Mouse (Mus musculus) hindbrain, embryonic 12.5 days (tissue): ENCODE measurements around the gene Cel. TPM values are rescaled to one million over a fixed set of nuclear protein-coding genes. Genes with fewer than 3 reads are reported as not detected.
"Not testable (repeated sequence)": the region's sequence is repeated elsewhere in the genome, so short reads cannot be mapped to it uniquely, and the experiment has no call there.

Source experiments
- ATAC-seq: fragments of 200-750 bp; cut with Nextera tagmentation; 2 replicates; pipeline ENCODE4 v1.8.0; 2017; ENCODE audit warnings: moderate TSS enrichment; ENCODE audit not compliant: low FRiP score
- H3K27ac ChIP-seq: fragments of 300-500 bp; sonication (generic); 2 replicates; pipeline ENCODE4 v1.5.1; 2016; ENCODE audit warnings: mild to moderate bottlenecking
- H3K27me3 ChIP-seq: fragments of 300-500 bp; sonication (generic); 2 replicates; pipeline ENCODE4 v1.6.1; 2016; ENCODE audit warnings: mild to moderate bottlenecking
- H3K36me3 ChIP-seq: fragments of 300-500 bp; sonication (generic); 2 replicates; pipeline ENCODE4 v1.6.1; 2016; ENCODE audit warnings: mild to moderate bottlenecking
- H3K4me1 ChIP-seq: fragments of 300-500 bp; sonication (generic); 2 replicates; pipeline ENCODE4 v1.6.1; 2016
- H3K4me2 ChIP-seq: fragments of 300-500 bp; sonication (generic); replicated peaks from 2 replicates; pipeline ENCODE4 v1.6.1; 2016; ENCODE audit warnings: mild to moderate bottlenecking
- H3K4me3 ChIP-seq: fragments of 300-500 bp; sonication (generic); 2 replicates; pipeline ENCODE4 v1.5.1; 2016; ENCODE audit warnings: mild to moderate bottlenecking
- H3K9ac ChIP-seq: fragments of 300-500 bp; sonication (generic); 2 replicates; pipeline ENCODE4 v1.6.1; 2016; ENCODE audit warnings: mild to moderate bottlenecking, moderate library complexity
- H3K9me3 ChIP-seq: fragments of 300-500 bp; sonication (generic); replicated peaks from 2 replicates; pipeline ENCODE4 v1.6.1; 2016; ENCODE audit warnings: mild to moderate bottlenecking
- WGBS: fragments of 180-500 bp; shearing (Covaris S2); methylation state at CpG from one replicate; pipeline ENCODE4 v1.1.7; 2016; 5-methylcytosine and 5-hydroxymethylcytosine counted together
- polyA plus RNA-seq: library from polyadenylated mRNA; unstranded; fragments of >200 nt; fragmentation: Nextera tagmentation; extraction: Ambion mirVana; gene quantifications from 2 replicates; pipeline ENCODE4 v1.2.1, GENCODE M21; 2016

The Cel gene
- polyA plus RNA-seq, 1 experiment from 2014 or later: not detected

DNA sequence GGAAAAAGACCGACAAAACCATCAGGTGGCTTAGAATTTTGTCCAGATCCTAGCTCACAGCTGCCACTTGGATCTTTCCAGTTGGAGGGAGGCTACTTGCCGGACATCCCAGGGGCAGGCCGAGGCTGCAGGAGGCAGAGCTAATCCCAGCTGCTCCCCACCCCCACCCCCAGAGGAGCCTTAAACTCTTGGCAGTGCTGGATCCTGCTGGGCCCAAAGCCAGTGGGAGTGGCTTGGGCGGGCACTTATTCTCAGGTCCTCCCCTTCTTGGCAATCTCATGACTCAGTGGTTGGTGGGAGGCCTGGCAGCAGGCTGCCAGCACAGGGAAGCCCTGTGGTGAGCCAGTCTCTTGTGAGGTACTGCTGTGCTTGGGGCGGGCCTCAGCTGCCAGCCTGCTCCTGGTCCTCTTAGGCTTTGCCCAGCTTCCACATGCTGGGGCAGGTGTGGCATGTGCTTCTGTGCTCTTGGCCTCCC is 39.5 kb downstream of the Cel start:
- H3K36me3 ChIP-seq: no peaks in the 10 kb centered on the region
- WGBS: 11% methylated on average over 5 of the region's 5 CpGs
- H3K9ac ChIP-seq: no peak overlapping the region
- peak overlapping the region; percentile 92 for H3K27ac ChIP-seq
- H3K9me3 ChIP-seq: no peaks in the 10 kb centered on the region
- H3K4me1 ChIP-seq: peaks cover 76% of the 10 kb centered on the region
- no peak overlapping the region for H3K4me3 ChIP-seq
- H3K4me2 ChIP-seq: no peak overlapping the region
- no peaks in the 10 kb centered on the region for H3K27me3 ChIP-seq
- ATAC-seq: peak; percentile 74

GRCm38 (mm10) chr2:28522166-28522565 is 41.0 kb downstream of the Cel start:
- Histone ChIP-seq H3K4me1 (peaks cover 78% of the 10 kb centered on the region), H3K4me3 (no peak overlapping the region), H3K27me3 (no peaks in the 10 kb centered on the region), H3K4me2 (no peak overlapping the region), H3K9ac (no peak overlapping the region), H3K36me3 (peaks cover 4% of the 10 kb centered on the region; the same call in 1 of the 2 replicates), H3K27ac (no peak overlapping the region), H3K9me3 (no peaks in the 10 kb centered on the region)
- WGBS: 88% methylated on average over 4 of the region's 4 CpGs
- ATAC-seq: no peak

DNA sequence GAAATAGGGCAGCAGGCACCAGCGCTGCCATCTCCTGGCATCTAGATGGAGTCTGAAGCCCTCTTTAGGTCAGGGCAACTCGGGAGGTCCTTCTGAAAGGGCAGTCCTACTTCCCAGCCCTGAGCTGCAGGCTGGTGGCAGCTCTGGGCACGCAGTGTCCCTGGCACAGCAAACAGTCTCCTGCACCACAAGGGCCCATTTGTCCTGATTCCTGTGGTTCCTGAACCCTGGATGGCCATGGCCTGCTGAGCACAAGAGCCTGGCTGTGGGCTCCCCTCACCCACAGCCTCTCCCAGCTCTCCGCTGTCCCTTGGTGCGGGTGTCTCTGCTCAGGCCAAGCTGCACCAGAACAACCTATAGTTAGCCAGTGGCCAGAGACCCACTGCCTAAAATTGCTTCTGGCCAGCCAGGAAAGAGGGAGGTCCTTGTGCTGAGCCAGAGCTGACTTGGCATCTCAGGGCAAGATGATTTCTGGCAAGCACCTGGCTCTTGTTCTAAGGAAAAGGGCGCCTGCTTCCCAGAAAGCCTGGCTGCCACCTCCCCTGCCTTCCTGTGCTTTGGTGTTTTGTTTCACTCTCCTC is 41.5 kb downstream of the Cel start:
- H3K4me1 ChIP-seq: peaks cover 80% of the 10 kb centered on the region
- 84% methylated on average over 6 of the region's 6 CpGs for WGBS
- H3K9ac ChIP-seq: no peak overlapping the region

GRCm38 (mm10) chr2:28520581-28520980 is 42.6 kb downstream of the Cel start:
- H3K4me1 ChIP-seq: peaks cover 80% of the 10 kb centered on the region
- H3K9me3 ChIP-seq: no peaks in the 10 kb centered on the region
- H3K36me3 ChIP-seq: peaks cover 5% of the 10 kb centered on the region
- no peak overlapping the region for H3K27ac ChIP-seq
- 70% methylated on average over 5 of the region's 5 CpGs for WGBS
- no peak overlapping the region for H3K4me3 ChIP-seq
- H3K4me2 ChIP-seq: no peak overlapping the region
- H3K27me3 ChIP-seq: no peaks in the 10 kb centered on the region
- no peak for ATAC-seq
- no peak overlapping the region for H3K9ac ChIP-seq

More for the DNA sequence above, 41.5 kb downstream of the Cel start:
- Histone ChIP-seq H3K4me2 (no peak overlapping the region), H3K36me3 (peaks cover 5% of the 10 kb centered on the region), H3K4me3 (no peak overlapping the region), H3K9me3 (no peaks in the 10 kb centered on the region), H3K27me3 (no peaks in the 10 kb centered on the region), H3K27ac (no peak overlapping the region)
- no peak for ATAC-seq

DNA sequence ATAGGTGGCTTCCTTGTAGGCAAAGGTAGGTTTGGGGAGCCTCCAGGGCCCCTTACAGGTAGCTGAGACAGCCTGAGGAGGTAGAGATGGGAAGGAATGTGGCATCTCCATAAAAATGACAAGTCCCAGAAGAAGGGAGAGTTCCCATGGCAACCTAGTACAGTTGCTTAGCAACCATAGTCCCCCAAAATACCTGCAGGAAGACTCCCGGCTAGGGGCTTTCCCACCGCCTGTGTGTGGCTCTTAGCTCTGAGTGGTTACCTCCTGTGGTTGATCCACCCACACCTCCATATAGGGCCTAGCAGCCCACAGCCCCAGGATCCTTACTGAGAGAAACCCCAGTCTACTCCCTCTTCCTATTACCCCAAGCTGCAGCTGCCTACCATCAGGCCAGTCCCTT is 45.0 kb downstream of the Cel start:
- H3K4me1 ChIP-seq: peaks cover 72% of the 10 kb centered on the region
- peak overlapping the region; percentile 13; the same call in 1 of the 2 replicates for H3K9ac ChIP-seq
- WGBS: 22% methylated on average over 2 of the region's 2 CpGs
- no peak overlapping the region for H3K4me3 ChIP-seq
- ATAC-seq: no peak
- peak overlapping the region; percentile 25 for H3K27ac ChIP-seq
- no peaks in the 10 kb centered on the region for H3K27me3 ChIP-seq
- peak overlapping the region; percentile 8; the same call in 1 of the 2 replicates for H3K4me2 ChIP-seq
- no peaks in the 10 kb centered on the region for H3K9me3 ChIP-seq
- peaks cover 5% of the 10 kb centered on the region for H3K36me3 ChIP-seq

DNA sequence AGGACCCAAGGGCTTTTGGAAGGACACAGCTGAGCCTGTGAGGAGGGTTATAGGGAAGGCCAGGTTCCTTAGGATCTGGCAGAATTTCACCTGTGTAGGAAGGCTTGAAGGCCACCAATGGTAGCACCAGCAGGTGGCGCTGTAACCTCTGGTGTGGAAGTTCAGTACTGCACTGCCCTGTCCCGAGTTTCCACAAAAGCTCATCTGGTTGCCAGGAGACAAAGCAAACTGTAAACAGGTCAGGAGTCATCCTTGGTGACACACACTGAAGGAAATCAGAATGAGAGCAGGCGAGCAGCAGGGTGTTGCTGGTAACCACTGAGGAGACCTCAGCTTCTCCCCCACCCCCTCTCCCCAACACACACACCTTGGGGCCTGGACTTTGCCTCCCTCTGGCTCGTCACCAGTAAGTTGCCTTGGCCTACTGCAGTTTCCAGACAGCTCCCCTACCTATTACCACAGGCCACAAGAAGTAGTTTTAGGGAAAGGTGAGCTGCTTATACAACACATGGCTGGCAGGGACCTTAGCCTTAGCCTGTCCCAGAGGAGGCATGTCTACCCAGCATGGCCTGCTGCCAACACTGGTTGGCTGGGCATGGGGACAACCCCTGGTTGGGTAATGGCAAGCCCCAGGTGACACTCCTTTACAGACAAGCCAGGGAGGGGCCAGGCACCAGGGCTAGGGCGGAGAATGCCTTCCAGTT is 45.8 kb downstream of the Cel start:
- Histone ChIP-seq H3K4me3 (no peak overlapping the region), H3K27ac (no peak overlapping the region), H3K9ac (no peak overlapping the region), H3K27me3 (no peaks in the 10 kb centered on the region), H3K4me2 (no peak overlapping the region), H3K9me3 (no peaks in the 10 kb centered on the region), H3K4me1 (peaks cover 70% of the 10 kb centered on the region), H3K36me3 (peaks cover 5% of the 10 kb centered on the region)
- 41% methylated on average over 5 of the region's 5 CpGs for WGBS
- no peak for ATAC-seq

DNA sequence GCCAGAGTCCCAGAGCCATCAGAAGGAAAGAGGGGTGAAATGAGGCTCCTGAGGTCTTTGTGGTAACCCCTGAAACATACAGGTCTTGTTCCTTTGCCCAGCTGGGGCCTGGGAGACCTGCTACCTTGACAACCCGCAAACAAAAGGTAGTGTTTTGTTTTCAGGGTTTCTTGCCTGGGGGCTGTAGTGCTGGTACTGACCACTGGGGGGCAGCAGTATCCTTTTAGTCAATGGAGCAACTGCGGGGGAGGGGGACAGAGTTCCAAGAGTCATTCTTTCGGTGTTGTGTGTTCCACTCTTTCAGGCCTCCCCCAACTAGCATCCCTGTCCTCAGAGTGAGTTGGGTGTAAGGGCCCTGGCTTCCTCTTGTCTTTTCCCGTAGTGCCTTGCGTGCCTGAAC is 48.7 kb downstream of the Cel start:
- Histone ChIP-seq H3K36me3 (peaks cover 5% of the 10 kb centered on the region), H3K4me3 (peak overlapping the region; percentile 85), H3K9ac (peak overlapping the region; percentile 95), H3K4me2 (peak overlapping the region; percentile 79), H3K9me3 (no peaks in the 10 kb centered on the region), H3K4me1 (peaks cover 52% of the 10 kb centered on the region), H3K27ac (peak overlapping the region; percentile 93; the same call in 1 of the 2 replicates), H3K27me3 (no peaks in the 10 kb centered on the region)
- WGBS: 17% methylated on average over 5 of the region's 5 CpGs
- no peak for ATAC-seq

DNA sequence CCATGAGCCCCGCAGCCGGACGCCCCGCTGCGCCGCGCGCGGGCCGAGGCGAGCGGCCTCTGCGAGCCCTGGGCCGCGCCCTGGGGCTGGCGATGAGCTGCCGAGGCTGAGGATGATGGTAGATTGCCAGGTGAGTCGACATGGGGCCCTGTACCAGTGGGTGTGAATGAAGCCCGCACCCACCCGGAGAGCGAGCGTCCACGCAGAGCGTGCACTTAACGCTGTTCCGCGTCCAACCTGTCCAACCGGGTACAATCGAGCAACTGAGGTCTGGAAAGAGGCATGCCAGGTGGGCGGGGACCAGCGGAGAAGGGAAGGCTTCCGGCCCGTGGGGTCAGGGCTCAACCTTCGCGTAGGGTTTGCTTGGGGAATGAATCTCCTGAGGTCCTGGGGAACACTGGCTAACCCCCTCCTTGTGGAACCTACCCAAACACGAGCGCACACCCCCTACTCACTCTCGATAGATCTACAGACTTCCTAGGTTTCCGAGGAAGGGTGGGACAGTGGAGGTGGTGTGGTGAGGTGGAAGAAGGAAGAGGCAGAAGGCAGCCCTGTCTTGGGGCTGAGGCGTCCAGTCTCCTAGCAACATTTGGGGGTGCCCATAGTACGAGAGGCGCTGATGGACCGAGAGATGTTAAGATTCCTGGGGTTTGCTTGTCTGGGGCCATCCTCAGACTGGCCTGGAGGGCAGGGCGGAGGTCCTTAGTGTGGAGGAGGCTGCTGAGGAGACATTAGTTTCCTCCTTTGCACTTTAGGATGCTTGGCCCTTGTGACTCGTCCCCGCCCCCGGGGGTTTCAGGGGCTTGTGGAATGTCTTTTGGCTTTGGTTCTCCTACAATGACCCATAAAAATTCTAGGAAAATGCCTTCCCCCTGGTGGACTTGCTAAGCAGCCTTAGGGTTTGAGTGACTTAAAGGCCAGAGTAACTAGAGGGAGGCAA is 49.5 kb downstream of the Cel start:
- WGBS: 6% methylated on average over 47 of the region's 47 CpGs
- H3K4me2 ChIP-seq: peak overlapping the region; percentile 79
- peak overlapping the region; percentile 85 for H3K4me3 ChIP-seq
- H3K27me3 ChIP-seq: no peaks in the 10 kb centered on the region
- peaks cover 5% of the 10 kb centered on the region for H3K36me3 ChIP-seq
- H3K9me3 ChIP-seq: no peaks in the 10 kb centered on the region
- H3K4me1 ChIP-seq: peaks cover 44% of the 10 kb centered on the region
- H3K27ac ChIP-seq: peak overlapping the region; percentile 93
- ATAC-seq: peak; percentile 39
- H3K9ac ChIP-seq: peak overlapping the region; percentile 95

DNA sequence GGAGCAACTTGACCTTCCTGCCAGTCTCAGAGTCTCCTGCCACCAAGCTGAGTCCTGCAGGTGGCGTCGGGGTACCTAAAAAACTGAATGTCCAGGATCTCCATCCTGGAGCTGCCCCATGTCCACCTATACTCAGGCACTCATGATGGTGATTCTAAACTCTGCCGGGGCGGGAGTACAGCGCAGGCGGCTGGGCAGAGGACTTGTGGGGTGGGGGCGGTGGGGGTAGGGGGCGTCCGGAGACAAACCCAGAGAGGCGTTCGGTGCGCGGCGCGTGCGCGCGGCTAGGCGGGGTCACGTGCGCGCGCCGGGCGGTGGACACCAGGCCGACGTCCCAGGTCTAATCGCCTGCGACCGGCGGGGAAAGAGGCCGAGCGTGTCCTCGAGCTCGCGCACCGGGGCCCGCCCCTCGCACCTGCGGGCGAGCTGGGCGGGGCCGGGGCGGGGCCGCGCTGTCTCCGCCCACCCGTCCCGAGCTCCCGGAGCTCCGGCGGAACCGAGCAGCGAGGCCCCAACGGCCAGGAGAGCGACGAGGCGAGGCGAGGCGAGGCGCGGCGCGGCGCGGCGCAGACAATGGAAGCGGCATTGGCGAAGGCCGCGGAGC is 50.3 kb downstream of the Cel start, which contains the start of gene Ralgds:
TSS of gene Ralgds (plus strand) at position 328 of the 604 bp plus-strand sequence.
- peaks cover 5% of the 10 kb centered on the region for H3K36me3 ChIP-seq
- H3K4me3 ChIP-seq: peak within 1 kb of the TSS; percentile 85
- peaks cover 36% of the 10 kb centered on the region for H3K4me1 ChIP-seq
- no peaks in the 10 kb centered on the region for H3K9me3 ChIP-seq
- peak within 1 kb of the TSS; percentile 93 for H3K27ac ChIP-seq
- peak within 1 kb of the TSS; percentile 79 for H3K4me2 ChIP-seq
- peak within 1 kb of the TSS; percentile 95 for H3K9ac ChIP-seq
- no peaks in the 10 kb centered on the region for H3K27me3 ChIP-seq
- peak; percentile 62 for ATAC-seq
- WGBS: 0% methylated on average over 57 of the region's 71 CpGs

DNA sequence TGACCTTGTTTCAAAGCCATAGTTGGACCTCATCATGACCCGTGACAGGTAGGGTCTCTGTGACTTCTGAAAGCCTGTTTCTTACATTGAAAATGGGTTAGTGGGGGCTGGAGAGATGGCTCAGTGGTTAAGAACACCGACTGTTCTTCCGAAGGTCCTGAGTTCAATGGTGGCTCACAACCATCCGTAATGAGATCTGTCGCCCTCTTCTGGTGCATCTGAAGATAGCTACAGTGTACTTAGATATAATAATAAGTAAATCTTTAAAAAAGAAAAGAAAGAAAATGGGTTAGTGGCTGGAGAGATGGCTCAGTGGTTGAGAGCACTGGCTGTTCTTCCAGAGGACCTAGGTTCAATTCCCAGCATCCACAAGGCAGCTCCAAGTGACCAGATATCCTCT is 51.6 kb downstream of the Cel start:
- H3K4me3 ChIP-seq, ATAC-seq: not testable (repeated sequence)
- WGBS: 49% methylated on average over 5 of the region's 5 CpGs

GRCm38 (mm10) chr2:28506291-28506690 is 56.9 kb downstream of the Cel start:
- no peaks in the 10 kb centered on the region for H3K9me3 ChIP-seq
- H3K4me1 ChIP-seq: no peaks in the 10 kb centered on the region

More for the DNA sequence above, 51.6 kb downstream of the Cel start:
- peaks cover 23% of the 10 kb centered on the region for H3K4me1 ChIP-seq
- not testable (repeated sequence) for H3K9ac ChIP-seq, H3K27ac ChIP-seq, H3K27me3 ChIP-seq, H3K36me3 ChIP-seq, H3K4me2 ChIP-seq, H3K9me3 ChIP-seq

More at GRCm38 (mm10) chr2:28506291-28506690, 56.9 kb downstream of the Cel start:
- Histone ChIP-seq H3K4me3 (no peak overlapping the region), H3K36me3 (no peaks in the 10 kb centered on the region), H3K4me2 (no peak overlapping the region), H3K9ac (no peak overlapping the region), H3K27me3 (no peaks in the 10 kb centered on the region), H3K27ac (no peak overlapping the region)
- 82% methylated on average over 6 of the region's 6 CpGs for WGBS
- no peak for ATAC-seq
